Mouse (Mus musculus): ENCODE measurements around the gene Spryd7. TPM values are rescaled to one million over a fixed set of nuclear protein-coding genes. Genes with fewer than 3 reads are reported as not detected.
A peak's percentile ranks its signal among the peaks of the same experiment; 100 is the strongest.

Gene Spryd7
- total and polyA plus RNA-seq, 3 experiments: 11.1 to 23.1 (median 14.0) TPM

- in situ Hi-C loops (cut with MboI; ENCODE audit: low pct_ligation_motif_present, low pct_unique_long_range_greater_than_20kb, low sequenced_read_pairs) (loop anchor here (25.0 kb wide), 3 partner anchors 465 to 890 kb away; partner anchors contain the start of gene Gucy1b2), dilution Hi-C loops (cut with MboI; ENCODE audit: extremely low pct_ligation_motif_present, extremely low pct_unique_long_range_greater_than_20kb, low sequenced_read_pairs) (no loop called here)
- no peaks in the 10 kb centered on the region for H3K9me3 ChIP-seq (replicated peaks; ENCODE audit: low read length)
- H3K4me1 ChIP-seq (ENCODE audit: control insufficient read depth in 1 of 2, insufficient read depth in 2 of 2): 0 out of 4 replicates have a peak, but pooled peaks cover 0 to 2% of the 10 kb centered on the region in 2 experiments
- H3K27ac ChIP-seq (ENCODE audit: insufficient read depth, low read depth): no peak overlapping the region
- H3K4me2 ChIP-seq (ENCODE audit: insufficient read depth, low read depth, poor library complexity, severe bottlenecking): no peak overlapping the region
- no peak overlapping the region for H3K4me3 ChIP-seq (replicated peaks in 1 of 3; ENCODE audit: low read depth in 2 of 3, low read length in 2 of 3, poor library complexity in 1 of 3)
- no peaks in the 10 kb centered on the region for H3K27me3 ChIP-seq (replicated peaks)
- H3K36me3 ChIP-seq (replicated peaks in 1 of 2; ENCODE audit: control insufficient read depth in 1 of 2, insufficient read depth in 1 of 2, low read length in 1 of 2): no peaks in the 10 kb centered on the region
- no peak overlapping the region for H3K9ac ChIP-seq (ENCODE audit: insufficient read depth, low read depth)
- DNase-seq (ENCODE audit: extremely low read depth): no peak
- TF ChIP-seq NELFE (IDR thresholded peaks at IDR 0.05; ENCODE audit: low read depth, low read length) (no peak), MEF2A (IDR thresholded peaks at IDR 0.05; ENCODE audit: borderline replicate concordance, low read depth, low read length) (no peak), ZKSCAN1 (IDR thresholded peaks at IDR 0.05; ENCODE audit: borderline replicate concordance, low read depth, low read length) (no peak), ZNF384 (IDR thresholded peaks at IDR 0.05; ENCODE audit: low read depth, low read length) (no peak)
- H3K79me2 ChIP-seq (replicated peaks; ENCODE audit: control insufficient read depth, extremely low read depth, insufficient read depth, poor library complexity, severe bottlenecking): no peaks in the 10 kb centered on the region
Measured at GRCm38 (mm10) chr14:61572131-61572530, 15.4 kb upstream of the Spryd7 start.

GRCm38 (mm10) chr14:61571366-61571765 lies 14.7 kb upstream of the Spryd7 start:
- Histone ChIP-seq H3K4me3 (replicated peaks in 1 of 3; ENCODE audit: low read depth in 2 of 3, low read length in 2 of 3, poor library complexity in 1 of 3) (no peak overlapping the region), H3K9ac (ENCODE audit: insufficient read depth, low read depth) (0 out of 2 replicates have a peak overlapping the region, but pooled peaks have one; percentile 11), H3K79me2 (replicated peaks; ENCODE audit: control insufficient read depth, extremely low read depth, insufficient read depth, poor library complexity, severe bottlenecking) (no peaks in the 10 kb centered on the region), H3K9me3 (replicated peaks; ENCODE audit: low read length) (no peaks in the 10 kb centered on the region), H3K4me1 (ENCODE audit: control insufficient read depth in 1 of 2, insufficient read depth in 2 of 2) (0 out of 4 replicates have a peak, but pooled peaks cover 0 to 2% of the 10 kb centered on the region in 2 experiments), H3K36me3 (replicated peaks in 1 of 2; ENCODE audit: control insufficient read depth in 1 of 2, insufficient read depth in 1 of 2, low read length in 1 of 2) (no peaks in the 10 kb centered on the region), H3K27me3 (replicated peaks) (no peaks in the 10 kb centered on the region), H3K4me2 (ENCODE audit: insufficient read depth, low read depth, poor library complexity, severe bottlenecking) (peak overlapping the region; percentile 78), H3K27ac (ENCODE audit: insufficient read depth, low read depth) (no peak overlapping the region)
- dilution Hi-C loops (cut with MboI; ENCODE audit: extremely low pct_ligation_motif_present, extremely low pct_unique_long_range_greater_than_20kb, low sequenced_read_pairs) (no loop called here), in situ Hi-C loops (cut with MboI; ENCODE audit: low pct_ligation_motif_present, low pct_unique_long_range_greater_than_20kb, low sequenced_read_pairs) (loop anchor here (25.0 kb wide), 3 partner anchors 466 to 891 kb away; partner anchors contain the start of gene Gucy1b2)
- peak; percentile 86 for DNase-seq (ENCODE audit: extremely low read depth)
- TF ChIP-seq USF2 (conservative IDR thresholded peaks at IDR 0.05; ENCODE audit: low read depth, low read length) (no peak), CTCF (conservative IDR thresholded peaks at IDR 0.05 in 1 of 2, IDR thresholded peaks at IDR 0.05 in 1 of 2; ENCODE audit: low read depth in 2 of 2, low read length in 2 of 2) (peak; percentile 89 to 91), ZC3H11A (IDR thresholded peaks at IDR 0.05; ENCODE audit: low read depth, low read length) (peak; percentile 35), RAD21 (IDR thresholded peaks at IDR 0.05; ENCODE audit: low read depth, low read length) (peak; percentile 91), ZNF384 (IDR thresholded peaks at IDR 0.05; ENCODE audit: low read depth, low read length) (no peak), ZMIZ1 (IDR thresholded peaks at IDR 0.05; ENCODE audit: low read depth, low read length) (no peak), RCOR1 (conservative IDR thresholded peaks at IDR 0.05; ENCODE audit: low read depth, low read length) (no peak), BHLHE40 (IDR thresholded peaks at IDR 0.05; ENCODE audit: low read depth, low read length) (no peak), TBP (conservative IDR thresholded peaks at IDR 0.05; ENCODE audit: low read depth, low read length) (no peak), IRF4 (IDR thresholded peaks at IDR 0.05; ENCODE audit: low read depth, low read length) (no peak), SMC3 (IDR thresholded peaks at IDR 0.05; ENCODE audit: low read depth, low read length) (peak; percentile 88)
